Mouse (Mus musculus): Measurements from ENCODE around the gene Pbld1. TPM values are rescaled to one million over a fixed set of nuclear protein-coding genes. Genes with fewer than 3 reads are reported as not detected.

Pbld1 gene
- polyA plus RNA-seq, 1 experiment from 2014 or later, result 0.77 TPM

GRCm38 (mm10) chr10:63099941-63100562 is 40.1 kb downstream of the Pbld1 start:
- Histone ChIP-seq H3K9ac (peak overlapping the region; percentile 43), H3K4me1 (peaks cover 5% of the 10 kb centered on the region), H3K4me3 (peak overlapping the region; percentile 53), H3K27me3 (peaks cover 47% of the 10 kb centered on the region), H3K4me2 (peak overlapping the region; percentile 97), H3K36me3 (no peaks in the 10 kb centered on the region), H3K9me3 (no peaks in the 10 kb centered on the region), H3K27ac (no peak overlapping the region)
- peak; percentile 90 for ATAC-seq (ENCODE audit: borderline replicate concordance, extremely low read depth, low FRiP score, low TSS enrichment)
- under 1% methylated on average over 62 of the region's 62 CpGs for WGBS

GRCm38 (mm10) chr10:63100657-63101056 is 40.7 kb downstream of the Pbld1 start:
- Histone ChIP-seq H3K9ac (peak overlapping the region; percentile 43), H3K36me3 (no peaks in the 10 kb centered on the region), H3K27me3 (peaks cover 47% of the 10 kb centered on the region), H3K4me1 (peaks cover 5% of the 10 kb centered on the region), H3K27ac (no peak overlapping the region), H3K9me3 (no peaks in the 10 kb centered on the region), H3K4me3 (peak overlapping the region; percentile 53), H3K4me2 (peak overlapping the region; percentile 97)
- 19% methylated on average over 9 of the region's 9 CpGs for WGBS
- no peak for ATAC-seq (ENCODE audit: borderline replicate concordance, extremely low read depth, low FRiP score, low TSS enrichment)

GRCm38 (mm10) chr10:63113027-63113604 is 53.2 kb downstream of the Pbld1 start:
- Histone ChIP-seq H3K4me2 (no peak overlapping the region), H3K27ac (no peak overlapping the region), H3K9ac (no peak overlapping the region), H3K4me1 (no peaks in the 10 kb centered on the region), H3K36me3 (no peaks in the 10 kb centered on the region), H3K27me3 (no peaks in the 10 kb centered on the region), H3K4me3 (no peak overlapping the region), H3K9me3 (no peaks in the 10 kb centered on the region)
- no peak for ATAC-seq (ENCODE audit: borderline replicate concordance, extremely low read depth, low FRiP score, low TSS enrichment)
- 46% methylated on average over 5 of the region's 5 CpGs for WGBS

DNA sequence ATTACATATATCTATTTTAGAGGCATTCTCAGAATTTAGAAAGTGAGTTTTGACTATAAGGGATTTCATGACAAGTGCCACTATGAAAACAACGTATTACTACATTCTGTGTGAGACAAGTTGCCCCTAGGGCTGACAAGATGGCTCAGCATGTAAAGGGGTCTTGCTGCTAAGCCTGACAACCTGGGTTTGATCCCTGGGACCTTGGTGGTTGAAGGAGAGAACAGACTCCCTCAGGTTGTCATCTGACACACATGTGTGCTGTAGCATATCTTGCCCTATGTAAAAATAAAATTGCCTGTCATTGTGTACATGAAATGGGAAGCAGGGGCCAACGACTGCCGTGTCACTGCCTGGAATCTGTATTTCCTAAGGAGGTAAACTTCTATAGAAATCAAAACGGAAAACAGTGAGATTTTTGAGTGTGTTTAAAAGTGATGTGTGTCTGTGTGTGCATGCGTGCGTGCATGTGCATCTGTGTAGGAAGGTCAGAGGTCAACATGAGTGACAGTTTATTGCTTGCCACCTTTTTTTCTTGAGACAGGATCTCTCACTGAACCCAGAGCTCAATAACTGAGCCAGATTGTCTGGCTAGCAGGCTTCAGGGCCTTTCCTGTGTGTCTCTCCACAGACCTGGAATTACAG is 53.9 kb downstream of the Pbld1 start:
- H3K4me1 ChIP-seq, result no peaks in the 10 kb centered on the region
- no peak overlapping the region for H3K4me3 ChIP-seq
- no peak for ATAC-seq (ENCODE audit: borderline replicate concordance, extremely low read depth, low FRiP score, low TSS enrichment)
- no peak overlapping the region for H3K4me2 ChIP-seq
- H3K27ac ChIP-seq, result no peak overlapping the region
- WGBS, result 76% methylated on average over 6 of the region's 6 CpGs
- H3K9ac ChIP-seq, result no peak overlapping the region
- H3K36me3 ChIP-seq, result no peaks in the 10 kb centered on the region
- no peaks in the 10 kb centered on the region for H3K27me3 ChIP-seq
- H3K9me3 ChIP-seq, result no peaks in the 10 kb centered on the region

- H3K9ac ChIP-seq, result no peak overlapping the region
- ATAC-seq (ENCODE audit: borderline replicate concordance, extremely low read depth, low FRiP score, low TSS enrichment), result no peak
- no peaks in the 10 kb centered on the region for H3K27me3 ChIP-seq
- no peak overlapping the region for H3K4me3 ChIP-seq
- no peaks in the 10 kb centered on the region for H3K9me3 ChIP-seq
- H3K27ac ChIP-seq, result no peak overlapping the region
- H3K4me2 ChIP-seq, result no peak overlapping the region
- no peaks in the 10 kb centered on the region for H3K36me3 ChIP-seq
- WGBS, result 85% methylated on average over 15 of the region's 15 CpGs
- no peaks in the 10 kb centered on the region for H3K4me1 ChIP-seq
These were observed 55.9 kb downstream of the Pbld1 start for GRCm38 (mm10) chr10:63115881-63116280.

DNA sequence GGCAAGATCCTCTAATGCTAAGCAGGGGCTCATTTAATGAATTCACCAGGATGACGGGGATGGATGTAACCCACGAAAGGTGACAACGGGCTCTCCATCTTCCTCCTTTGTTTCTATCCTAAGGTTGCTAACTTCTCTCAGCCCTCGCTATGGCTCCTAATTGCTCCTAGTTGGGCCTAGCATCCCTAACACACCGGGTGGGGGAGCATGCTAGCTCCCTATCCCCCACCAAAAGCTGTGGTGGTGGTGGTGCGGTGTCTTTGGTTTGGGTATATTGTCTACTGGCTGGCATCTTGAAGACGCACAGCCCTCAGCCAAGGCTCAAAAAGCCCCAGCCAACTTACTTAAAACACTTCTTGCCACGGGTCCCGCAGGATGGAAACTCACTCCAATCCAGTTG is 56.4 kb downstream of the Pbld1 start:
- H3K27ac ChIP-seq, result no peak overlapping the region
- ATAC-seq (ENCODE audit: borderline replicate concordance, extremely low read depth, low FRiP score, low TSS enrichment), result no peak
- H3K4me1 ChIP-seq, result no peaks in the 10 kb centered on the region
- 88% methylated on average over 9 of the region's 9 CpGs for WGBS
- H3K27me3 ChIP-seq, result no peaks in the 10 kb centered on the region
- H3K9ac ChIP-seq, result no peak overlapping the region
- no peak overlapping the region for H3K4me2 ChIP-seq
- no peaks in the 10 kb centered on the region for H3K9me3 ChIP-seq
- no peak overlapping the region for H3K4me3 ChIP-seq
- no peaks in the 10 kb centered on the region for H3K36me3 ChIP-seq

DNA sequence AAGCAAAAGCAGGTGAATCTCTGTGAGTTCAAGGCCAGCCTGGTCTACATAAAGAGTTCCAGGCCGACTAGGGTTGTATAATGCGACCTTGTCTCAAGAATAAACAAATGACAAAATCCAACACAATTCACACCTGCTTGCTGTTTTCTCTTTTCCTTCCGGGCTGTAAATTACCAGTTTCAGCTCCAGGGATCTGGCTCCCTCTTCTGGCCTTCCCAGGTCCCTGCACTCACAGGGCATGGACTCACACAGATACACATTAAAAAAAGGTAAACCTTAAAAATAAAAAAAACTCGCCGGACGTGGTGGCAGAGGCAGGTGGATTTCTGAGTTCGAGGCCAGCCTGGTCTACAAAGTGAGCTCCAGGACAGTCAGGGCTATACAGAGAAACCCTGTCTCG is 57.6 kb downstream of the Pbld1 start:
- Histone ChIP-seq H3K36me3 (no peaks in the 10 kb centered on the region), H3K27me3 (no peaks in the 10 kb centered on the region), H3K27ac (no peak overlapping the region), H3K4me2 (no peak overlapping the region), H3K4me1 (no peaks in the 10 kb centered on the region), H3K4me3 (no peak overlapping the region), H3K9ac (no peak overlapping the region), H3K9me3 (no peaks in the 10 kb centered on the region)
- ATAC-seq (ENCODE audit: borderline replicate concordance, extremely low read depth, low FRiP score, low TSS enrichment), result no peak
- 89% methylated on average over 8 of the region's 8 CpGs for WGBS

GRCm38 (mm10) chr10:63119916-63120315 is 60.0 kb downstream of the Pbld1 start:
- ATAC-seq (ENCODE audit: borderline replicate concordance, extremely low read depth, low FRiP score, low TSS enrichment), result no peak
- no peak overlapping the region for H3K4me3 ChIP-seq
- no peak overlapping the region for H3K27ac ChIP-seq
- H3K27me3 ChIP-seq, result no peaks in the 10 kb centered on the region
- no peak overlapping the region for H3K9ac ChIP-seq
- no peaks in the 10 kb centered on the region for H3K36me3 ChIP-seq
- no peaks in the 10 kb centered on the region for H3K9me3 ChIP-seq
- WGBS, result 79% methylated on average over 14 of the region's 14 CpGs
- H3K4me1 ChIP-seq, result no peaks in the 10 kb centered on the region
- no peak overlapping the region for H3K4me2 ChIP-seq

GRCm38 (mm10) chr10:63121961-63122360 is 62.0 kb downstream of the Pbld1 start:
- Histone ChIP-seq H3K4me1 (no peaks in the 10 kb centered on the region), H3K4me3 (no peak overlapping the region), H3K36me3 (no peaks in the 10 kb centered on the region), H3K27ac (no peak overlapping the region), H3K27me3 (no peaks in the 10 kb centered on the region), H3K9ac (no peak overlapping the region), H3K9me3 (no peaks in the 10 kb centered on the region), H3K4me2 (no peak overlapping the region)
- WGBS, result 78% methylated on average over 14 of the region's 14 CpGs
- no peak for ATAC-seq (ENCODE audit: borderline replicate concordance, extremely low read depth, low FRiP score, low TSS enrichment)

- Histone ChIP-seq H3K27ac (no peak overlapping the region), H3K9ac (no peak overlapping the region), H3K9me3 (no peaks in the 10 kb centered on the region), H3K27me3 (no peaks in the 10 kb centered on the region), H3K4me3 (no peak overlapping the region), H3K4me1 (no peaks in the 10 kb centered on the region), H3K36me3 (no peaks in the 10 kb centered on the region), H3K4me2 (no peak overlapping the region)
- no peak for ATAC-seq (ENCODE audit: borderline replicate concordance, extremely low read depth, low FRiP score, low TSS enrichment)
- 39% methylated on average over 8 of the region's 8 CpGs for WGBS
These were observed 62.6 kb downstream of the Pbld1 start for GRCm38 (mm10) chr10:63122516-63122915.

DNA sequence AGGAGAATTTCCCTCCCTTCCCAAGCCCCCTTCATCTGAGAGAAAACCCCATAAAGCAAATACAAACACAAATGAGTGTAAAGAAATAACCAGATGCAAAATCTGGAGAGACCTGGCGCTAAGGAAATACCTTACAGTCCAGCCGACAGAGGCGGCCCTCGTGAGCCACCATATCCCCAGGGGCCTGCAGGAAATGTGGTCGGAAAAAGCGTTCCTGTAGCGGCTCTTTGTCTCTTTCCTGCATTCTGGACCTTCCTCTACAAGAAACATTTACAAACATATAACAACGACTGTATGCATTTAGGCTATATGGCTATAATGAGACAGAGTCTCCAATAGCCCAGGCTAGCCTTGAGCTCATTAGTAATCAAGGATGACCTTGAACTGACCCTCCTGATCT is 63.2 kb downstream of the Pbld1 start:
- ATAC-seq (ENCODE audit: borderline replicate concordance, extremely low read depth, low FRiP score, low TSS enrichment), result no peak
- WGBS, result 78% methylated on average over 8 of the region's 8 CpGs
- H3K4me3 ChIP-seq, result no peak overlapping the region

GRCm38 (mm10) chr10:63124016-63124415 is 64.1 kb downstream of the Pbld1 start:
- no peaks in the 10 kb centered on the region for H3K4me1 ChIP-seq
- no peak overlapping the region for H3K27ac ChIP-seq
- no peak overlapping the region for H3K4me2 ChIP-seq
- H3K27me3 ChIP-seq, result no peaks in the 10 kb centered on the region
- no peak overlapping the region for H3K4me3 ChIP-seq
- WGBS, result 91% methylated on average over 10 of the region's 10 CpGs
- no peak overlapping the region for H3K9ac ChIP-seq
- ATAC-seq (ENCODE audit: borderline replicate concordance, extremely low read depth, low FRiP score, low TSS enrichment), result no peak
- no peaks in the 10 kb centered on the region for H3K36me3 ChIP-seq
- no peaks in the 10 kb centered on the region for H3K9me3 ChIP-seq

More for the DNA sequence above, 63.2 kb downstream of the Pbld1 start:
- no peaks in the 10 kb centered on the region for H3K36me3 ChIP-seq
- no peak overlapping the region for H3K27ac ChIP-seq
- no peaks in the 10 kb centered on the region for H3K4me1 ChIP-seq
- no peak overlapping the region for H3K9ac ChIP-seq
- H3K4me2 ChIP-seq, result no peak overlapping the region
- H3K9me3 ChIP-seq, result no peaks in the 10 kb centered on the region
- no peaks in the 10 kb centered on the region for H3K27me3 ChIP-seq

All from lung, embryonic 15.5 days (tissue).